Mouse (Mus musculus): Measurements from ENCODE around the gene B3galnt1. TPM values are rescaled to one million over a fixed set of nuclear protein-coding genes. Genes with fewer than 3 reads are reported as not detected.

Gene B3galnt1
- polyA plus RNA-seq, 1 experiment from 2014 or later = 19.5 TPM

- H3K9me3 ChIP-seq (replicated peaks; ENCODE audit: control insufficient read depth, low read length) = no peaks in the 10 kb centered on the region
- no peaks in the 10 kb centered on the region for H3K36me3 ChIP-seq (ENCODE audit: control insufficient read depth, insufficient read depth)
- H3K27me3 ChIP-seq (ENCODE audit: control insufficient read depth, insufficient read depth, low read length) = no peaks in the 10 kb centered on the region
- WGBS = 57% methylated on average over 4 of the region's 4 CpGs
- no peaks in the 10 kb centered on the region for H3K4me1 ChIP-seq (ENCODE audit: control insufficient read depth, insufficient read depth, low read length)
- no peak overlapping the region for H3K4me2 ChIP-seq (ENCODE audit: low read depth, low read length)
- ATAC-seq (replicated peaks; ENCODE audit: extremely low read depth, insufficient read depth, low FRiP score) = no peak
- H3K27ac ChIP-seq (ENCODE audit: low read length) = no peak overlapping the region
- no peak overlapping the region for H3K4me3 ChIP-seq (ENCODE audit: low read length)
- no peak overlapping the region for H3K9ac ChIP-seq (ENCODE audit: low read length)
Measured at GRCm38 (mm10) chr3:69532687-69533086, 66.1 kb downstream of the B3galnt1 start.

GRCm38 (mm10) chr3:69531511-69531910, 67.2 kb downstream of the B3galnt1 start:
- H3K4me1 ChIP-seq (ENCODE audit: control insufficient read depth, insufficient read depth, low read length) = no peaks in the 10 kb centered on the region
- no peak overlapping the region for H3K4me3 ChIP-seq (ENCODE audit: low read length)
- H3K27ac ChIP-seq (ENCODE audit: low read length) = no peak overlapping the region
- no peak overlapping the region for H3K4me2 ChIP-seq (ENCODE audit: low read depth, low read length)
- WGBS = 73% methylated on average over 9 of the region's 9 CpGs
- no peak for ATAC-seq (replicated peaks; ENCODE audit: extremely low read depth, insufficient read depth, low FRiP score)
- no peaks in the 10 kb centered on the region for H3K9me3 ChIP-seq (replicated peaks; ENCODE audit: control insufficient read depth, low read length)
- no peaks in the 10 kb centered on the region for H3K27me3 ChIP-seq (ENCODE audit: control insufficient read depth, insufficient read depth, low read length)
- no peak overlapping the region for H3K9ac ChIP-seq (ENCODE audit: low read length)
- no peaks in the 10 kb centered on the region for H3K36me3 ChIP-seq (ENCODE audit: control insufficient read depth, insufficient read depth)

- no peaks in the 10 kb centered on the region for H3K27me3 ChIP-seq (ENCODE audit: control insufficient read depth, insufficient read depth, low read length)
- H3K36me3 ChIP-seq (ENCODE audit: control insufficient read depth, insufficient read depth) = no peaks in the 10 kb centered on the region
- H3K9me3 ChIP-seq (replicated peaks; ENCODE audit: control insufficient read depth, low read length) = no peaks in the 10 kb centered on the region
- no peak overlapping the region for H3K9ac ChIP-seq (ENCODE audit: low read length)
- no peak overlapping the region for H3K27ac ChIP-seq (ENCODE audit: low read length)
- no peak for ATAC-seq (replicated peaks; ENCODE audit: extremely low read depth, insufficient read depth, low FRiP score)
- no peak overlapping the region for H3K4me2 ChIP-seq (ENCODE audit: low read depth, low read length)
- no peak overlapping the region for H3K4me3 ChIP-seq (ENCODE audit: low read length)
- no peaks in the 10 kb centered on the region for H3K4me1 ChIP-seq (ENCODE audit: control insufficient read depth, insufficient read depth, low read length)
- WGBS = 68% methylated on average over 7 of the region's 7 CpGs
Measured at GRCm38 (mm10) chr3:69529576-69529975, 69.2 kb downstream of the B3galnt1 start.

- Histone ChIP-seq H3K4me3 (ENCODE audit: low read length) (no peak overlapping the region), H3K4me2 (ENCODE audit: low read depth, low read length) (no peak overlapping the region), H3K9me3 (replicated peaks; ENCODE audit: control insufficient read depth, low read length) (0 out of 2 replicates have a peak, but pooled peaks cover under 1% of the 10 kb centered on the region), H3K27me3 (ENCODE audit: control insufficient read depth, insufficient read depth, low read length) (no peaks in the 10 kb centered on the region), H3K4me1 (ENCODE audit: control insufficient read depth, insufficient read depth, low read length) (no peaks in the 10 kb centered on the region), H3K27ac (ENCODE audit: low read length) (no peak overlapping the region), H3K36me3 (ENCODE audit: control insufficient read depth, insufficient read depth) (no peaks in the 10 kb centered on the region), H3K9ac (ENCODE audit: low read length) (no peak overlapping the region)
- WGBS = 85% methylated on average over 1 of the region's 1 CpGs
- no peak for ATAC-seq (replicated peaks; ENCODE audit: extremely low read depth, insufficient read depth, low FRiP score)
Measured at GRCm38 (mm10) chr3:69527384-69527783, 71.4 kb downstream of the B3galnt1 start.

GRCm38 (mm10) chr3:69525072-69525529, 73.7 kb downstream of the B3galnt1 start:
- no peak overlapping the region for H3K4me3 ChIP-seq (ENCODE audit: low read length)
- H3K27me3 ChIP-seq (ENCODE audit: control insufficient read depth, insufficient read depth, low read length) = no peaks in the 10 kb centered on the region
- H3K9ac ChIP-seq (ENCODE audit: low read length) = no peak overlapping the region
- 0 out of 2 replicates have a peak, but pooled peaks cover 2% of the 10 kb centered on the region for H3K9me3 ChIP-seq (replicated peaks; ENCODE audit: control insufficient read depth, low read length)
- H3K36me3 ChIP-seq (ENCODE audit: control insufficient read depth, insufficient read depth) = no peaks in the 10 kb centered on the region
- no peak overlapping the region for H3K4me2 ChIP-seq (ENCODE audit: low read depth, low read length)
- no peaks in the 10 kb centered on the region for H3K4me1 ChIP-seq (ENCODE audit: control insufficient read depth, insufficient read depth, low read length)
- WGBS = 62% methylated on average over 8 of the region's 8 CpGs
- no peak overlapping the region for H3K27ac ChIP-seq (ENCODE audit: low read length)
- no peak for ATAC-seq (replicated peaks; ENCODE audit: extremely low read depth, insufficient read depth, low FRiP score)

- no peak overlapping the region for H3K4me3 ChIP-seq (ENCODE audit: low read length)
- H3K27me3 ChIP-seq (ENCODE audit: control insufficient read depth, insufficient read depth, low read length) = no peaks in the 10 kb centered on the region
- H3K27ac ChIP-seq (ENCODE audit: low read length) = no peak overlapping the region
- 59% methylated on average over 8 of the region's 8 CpGs for WGBS
- no peaks in the 10 kb centered on the region for H3K4me1 ChIP-seq (ENCODE audit: control insufficient read depth, insufficient read depth, low read length)
- ATAC-seq (replicated peaks; ENCODE audit: extremely low read depth, insufficient read depth, low FRiP score) = no peak
- no peak overlapping the region for H3K9ac ChIP-seq (ENCODE audit: low read length)
- H3K36me3 ChIP-seq (ENCODE audit: control insufficient read depth, insufficient read depth) = no peaks in the 10 kb centered on the region
- no peak overlapping the region for H3K4me2 ChIP-seq (ENCODE audit: low read depth, low read length)
- H3K9me3 ChIP-seq (replicated peaks; ENCODE audit: control insufficient read depth, low read length) = 0 out of 2 replicates have a peak, but pooled peaks cover 2% of the 10 kb centered on the region
Measured at GRCm38 (mm10) chr3:69524356-69525071, 74.2 kb downstream of the B3galnt1 start.

Other genes with a start within 250 kb of the B3galnt1 start
- 105 and 112 TPM in 2 replicates for gene Nmd3, start 123.0 kb upstream of the B3galnt1 start, polyA plus RNA-seq (2015; fragmentation: Nextera tagmentation; extraction: Ambion mirVana)